Mouse (Mus musculus) MEL (cell line): ENCODE data around the gene Pttg1ip. TPM values are rescaled to one million over a fixed set of nuclear protein-coding genes. Genes with fewer than 3 reads are reported as not detected.

ENCODE experiments used
- DNase-seq: peaks from one replicate; pipeline ENCODE4 v3.0.0; 2011; ENCODE audit warnings: low read depth, low spot score
- H3K27ac ChIP-seq: 2 replicates; pipeline ENCODE4 v1.5.1; 2012; ENCODE audit warnings: low read depth, mild to moderate bottlenecking, control low read depth, low read length, moderate library complexity; ENCODE audit not compliant: control insufficient read depth
- H3K27me3 ChIP-seq, 2 experiments: fragments of 150-350 bp in 1 of 2; sonication (generic) in 1 of 2; 2 replicates each; pipeline ENCODE4 v1.6.1; 2012; ENCODE audit warnings: low read length in 2 of 2, mild to moderate bottlenecking in 2 of 2, improper control_type of control experiment in 1 of 2, moderate library complexity in 1 of 2; ENCODE audit not compliant: insufficient read depth in 2 of 2, control insufficient read depth in 1 of 2
- H3K36me3 ChIP-seq, 2 experiments: 2 replicates each; pipeline ENCODE4 v1.6.1; 2012 to 2014; ENCODE audit warnings: low read length in 2 of 2, improper control_type of control experiment in 1 of 2, inconsistent platforms in 1 of 2, mild to moderate bottlenecking in 1 of 2; ENCODE audit not compliant: insufficient read depth in 2 of 2, control insufficient read depth in 1 of 2
- H3K4me1 ChIP-seq, 2 experiments: fragments of 150-350 bp in 1 of 2; sonication (generic) in 1 of 2; 2 replicates each; pipeline ENCODE4 v1.6.1; 2012; ENCODE audit warnings: low read length in 2 of 2, improper control_type of control experiment in 1 of 2, mild to moderate bottlenecking in 1 of 2; ENCODE audit not compliant: insufficient read depth in 2 of 2, control insufficient read depth in 1 of 2
- H3K4me3 ChIP-seq, 2 experiments: fragments of 150-350 bp in 1 of 2; sonication (generic) in 1 of 2; 2 replicates each; pipeline ENCODE4 v1.5.1; 2012; ENCODE audit warnings: low read depth in 2 of 2, low read length in 2 of 2, mild to moderate bottlenecking in 2 of 2, moderate library complexity in 2 of 2, control low read depth in 1 of 2, improper control_type of control experiment in 1 of 2; ENCODE audit not compliant: control insufficient read depth in 1 of 2, insufficient read depth in 1 of 2
- H3K79me2 ChIP-seq: 2 replicates; pipeline ENCODE4 v1.6.1; 2012; ENCODE audit warnings: mild to moderate bottlenecking, low read length, moderate library complexity; ENCODE audit not compliant: control insufficient read depth, poor library complexity, insufficient read depth
- H3K9ac ChIP-seq: 2 replicates; pipeline ENCODE4 v1.6.1; 2012; ENCODE audit warnings: low read depth, mild to moderate bottlenecking, control low read depth, low read length, moderate library complexity; ENCODE audit not compliant: control insufficient read depth, poor library complexity, severe bottlenecking
- H3K9me3 ChIP-seq: fragments of 150-350 bp; sonication (generic); replicated peaks from 2 replicates; pipeline ENCODE4 v1.6.1; 2012; ENCODE audit warnings: mild to moderate bottlenecking, low read length, improper control_type of control experiment, moderate library complexity; ENCODE audit not compliant: insufficient read depth
- BHLHE40 ChIP-seq: IDR thresholded peaks from 2 replicates; pipeline ENCODE4 v1.6.1; 2012; ENCODE audit warnings: low read depth, mild to moderate bottlenecking, inconsistent platforms, low read length, improper control_type of control experiment, borderline replicate concordance
- CHD2 ChIP-seq: IDR thresholded peaks from 2 replicates; pipeline ENCODE4 v1.6.1; 2011; ENCODE audit warnings: low read length, improper control_type of control experiment
- E2F4 ChIP-seq: IDR thresholded peaks from 2 replicates; pipeline ENCODE4 v1.6.1; 2011; ENCODE audit warnings: low read depth, low read length, improper control_type of control experiment, borderline replicate concordance
- ELF1 ChIP-seq: IDR thresholded peaks from 2 replicates; pipeline ENCODE4 v1.6.1; 2014; ENCODE audit warnings: low read depth, mild to moderate bottlenecking, inconsistent platforms, low read length, improper control_type of control experiment, moderate library complexity
- EP300 ChIP-seq, 2 experiments: IDR thresholded peaks; 2 replicates each; pipeline ENCODE4 v1.6.1; 2011; ENCODE audit warnings: improper control_type of control experiment in 2 of 2, low read length in 2 of 2, low read depth in 1 of 2, mild to moderate bottlenecking in 1 of 2
- HCFC1 ChIP-seq: IDR thresholded peaks from 2 replicates; pipeline ENCODE4 v1.6.1; 2012; ENCODE audit warnings: low read depth, mild to moderate bottlenecking, inconsistent platforms, low read length, improper control_type of control experiment, moderate library complexity
- JUND ChIP-seq: IDR thresholded peaks from 2 replicates; pipeline ENCODE4 v1.6.1; 2011; ENCODE audit warnings: low read depth, mild to moderate bottlenecking, improper control_type of control experiment, low read length
- MAFK ChIP-seq: IDR thresholded peaks from 2 replicates; pipeline ENCODE4 v1.6.1; 2011; ENCODE audit warnings: low read depth, mild to moderate bottlenecking, low read length, improper control_type of control experiment, borderline replicate concordance
- MAX ChIP-seq: IDR thresholded peaks from 2 replicates; pipeline ENCODE4 v1.6.1; 2011; ENCODE audit warnings: low read length, improper control_type of control experiment
- MAZ ChIP-seq: IDR thresholded peaks from 2 replicates; pipeline ENCODE4 v1.6.1; 2012; ENCODE audit warnings: low read depth, mild to moderate bottlenecking, inconsistent platforms, low read length, improper control_type of control experiment
- MXI1 ChIP-seq: IDR thresholded peaks from 2 replicates; pipeline ENCODE4 v1.6.1; 2011; ENCODE audit warnings: mild to moderate bottlenecking, low read depth, low read length, improper control_type of control experiment
- MYC ChIP-seq: IDR thresholded peaks from 2 replicates; pipeline ENCODE4 v1.6.1; 2011; ENCODE audit warnings: low read depth, mild to moderate bottlenecking, low read length, improper control_type of control experiment, moderate library complexity
- NELFE ChIP-seq: IDR thresholded peaks from 2 replicates; pipeline ENCODE4 v1.6.1; 2011; ENCODE audit warnings: low read depth, low read length, improper control_type of control experiment
- NRF1 ChIP-seq: IDR thresholded peaks from 2 replicates; pipeline ENCODE4 v1.6.1; 2014; ENCODE audit warnings: low read depth, mild to moderate bottlenecking, inconsistent platforms, low read length, improper control_type of control experiment, moderate library complexity; ENCODE audit not compliant: poor library complexity, insufficient read depth, severe bottlenecking
- POLR2A ChIP-seq, 2 experiments: IDR thresholded peaks; 2 replicates each; pipeline ENCODE4 v1.6.1; 2011 to 2012; ENCODE audit warnings: low read length in 2 of 2, mild to moderate bottlenecking in 2 of 2, control low read depth in 1 of 2, improper control_type of control experiment in 1 of 2, low read depth in 1 of 2, moderate library complexity in 1 of 2; ENCODE audit not compliant: control insufficient read depth in 1 of 2, insufficient read depth in 1 of 2, poor library complexity in 1 of 2
- POLR2AphosphoS2 ChIP-seq: IDR thresholded peaks from 2 replicates; pipeline ENCODE4 v1.6.1; 2011; ENCODE audit warnings: low read length, improper control_type of control experiment
- RCOR1 ChIP-seq: IDR thresholded peaks from 2 replicates; pipeline ENCODE4 v1.6.1; 2012; ENCODE audit warnings: low read depth, mild to moderate bottlenecking, inconsistent platforms, low read length, improper control_type of control experiment
- SIN3A ChIP-seq: IDR thresholded peaks from 2 replicates; pipeline ENCODE4 v1.6.1; 2012; ENCODE audit warnings: low read length, improper control_type of control experiment, inconsistent platforms
- SMC3 ChIP-seq: IDR thresholded peaks from 2 replicates; pipeline ENCODE4 v1.6.1; 2011; ENCODE audit warnings: low read depth, low read length, improper control_type of control experiment
- TAL1 ChIP-seq: IDR thresholded peaks from 2 replicates; pipeline ENCODE4 v1.6.1; 2012; ENCODE audit warnings: mild to moderate bottlenecking, inconsistent platforms, low read length, moderate library complexity, mixed read lengths
- TBP ChIP-seq: IDR thresholded peaks from 2 replicates; pipeline ENCODE4 v1.8.0; 2011; ENCODE audit warnings: low read depth, low read length, improper control_type of control experiment
- TCF12 ChIP-seq: IDR thresholded peaks from 2 replicates; pipeline ENCODE4 v1.6.1; 2014; ENCODE audit warnings: low read depth, mild to moderate bottlenecking, inconsistent platforms, low read length, improper control_type of control experiment, moderate library complexity
- USF1 ChIP-seq: IDR thresholded peaks from 2 replicates; pipeline ENCODE4 v1.6.1; 2014; ENCODE audit warnings: low read depth, mild to moderate bottlenecking, inconsistent platforms, low read length, improper control_type of control experiment, moderate library complexity
- USF2 ChIP-seq, 2 experiments: IDR thresholded peaks; 2 replicates each; pipeline ENCODE4 v1.6.1; 2011 to 2012; ENCODE audit warnings: improper control_type of control experiment in 2 of 2, low read length in 2 of 2, borderline replicate concordance in 1 of 2, inconsistent platforms in 1 of 2, low read depth in 1 of 2, mild to moderate bottlenecking in 1 of 2; ENCODE audit not compliant: insufficient read depth in 1 of 2
- ZC3H11A ChIP-seq: IDR thresholded peaks from 2 replicates; pipeline ENCODE4 v1.6.1; 2012; ENCODE audit warnings: low read depth, mild to moderate bottlenecking, inconsistent platforms, low read length, improper control_type of control experiment
- ZKSCAN1 ChIP-seq: IDR thresholded peaks from 2 replicates; pipeline ENCODE4 v1.6.1; 2012; ENCODE audit warnings: low read depth, mild to moderate bottlenecking, inconsistent platforms, low read length, improper control_type of control experiment, moderate library complexity
- ZMIZ1 ChIP-seq: IDR thresholded peaks from 2 replicates; pipeline ENCODE4 v1.6.1; 2012; ENCODE audit warnings: low read depth, mild to moderate bottlenecking, inconsistent platforms, low read length, improper control_type of control experiment, moderate library complexity
- polyA plus RNA-seq, 2 experiments: library from polyadenylated mRNA; stranded (reverse) in 1 of 2; unstranded in 1 of 2; fragments of >175 nt in 1 of 2; fragments of >200 nt in 1 of 2; gene quantifications; 2 replicates each; pipeline versions ENCODE4 v1.2.1 to v1.2.4; 2012; ENCODE audit warnings: low replicate concordance in 2 of 2, low read depth in 1 of 2; ENCODE audit not compliant: insufficient read length in 2 of 2, insufficient read depth in 1 of 2, missing spikeins in 1 of 2
- total RNA-seq: library from RNA; depleted of rRNA; stranded (reverse); fragments of 300-350 nt; gene quantifications from 2 replicates; pipeline ENCODE4 v1.2.3, GENCODE M21; 2012

Gene Pttg1ip
- total and polyA plus RNA-seq, 3 experiments = 50.4 to 53.1 TPM; not detected in 1

DNA sequence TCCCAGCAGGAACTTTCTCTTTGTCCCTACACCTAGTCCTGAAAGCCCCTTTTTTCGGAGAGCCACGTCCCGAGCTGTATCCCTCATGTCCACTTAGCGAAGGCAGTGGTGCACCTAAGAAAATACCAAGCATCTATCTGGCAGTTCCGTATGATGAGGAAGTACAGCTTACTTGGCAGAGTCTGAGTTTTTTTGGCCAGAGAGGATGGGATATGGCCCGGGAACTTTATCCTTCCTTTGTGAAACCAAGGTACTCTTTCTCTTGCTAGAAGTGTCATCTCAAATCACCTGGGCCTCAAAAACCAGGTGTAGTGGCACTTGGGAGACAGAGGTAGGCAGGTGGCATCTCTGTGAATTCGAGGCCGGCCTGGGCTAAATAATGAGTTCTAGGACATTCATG lies 40.0 kb downstream of the Pttg1ip start:
- Histone ChIP-seq H3K4me1 (peaks cover 2 to 3% of the 10 kb centered on the region in 2 experiments), H3K36me3 (peaks cover 2 to 8% of the 10 kb centered on the region in 2 experiments; a peak in 3 of 4 replicates), H3K9me3 (no peaks in the 10 kb centered on the region), H3K79me2 (peaks cover 43% of the 10 kb centered on the region), H3K9ac (peak overlapping the region; percentile 91), H3K27ac (peak overlapping the region; percentile 91), H3K27me3 (no peaks in the 10 kb centered on the region), H3K4me3 (peak overlapping the region; percentile 69 to 95)
- 0 out of 2 replicates have a peak, but pooled peaks have one; percentile 16 for TF ChIP-seq JUND
- 0 out of 4 replicates have a peak, but pooled peaks of 1 of the 2 experiments have one; percentile 14 for TF ChIP-seq EP300 (IDR thresholded peaks at IDR 0.05; ENCODE audit: low read depth in 1 of 2, low read length in 2 of 2)
- peak; percentile 19; the same call in 1 of the 2 replicates for TF ChIP-seq ELF1
- no peak for TF ChIP-seq MAFK
- TF ChIP-seq MYC = no peak; the same call in 1 of the 2 replicates
- 0 out of 2 replicates have a peak, but pooled peaks have one; percentile 37 for TF ChIP-seq ZKSCAN1
- peak; percentile 66 for DNase-seq

GRCm38 (mm10) chr10:77622055-77622988 lies 40.8 kb downstream of the Pttg1ip start, which contains the start of gene Ube2g2:
Gene Ube2g2 (plus strand): TSS chr10:77622275.
- peak; percentile 94 for DNase-seq
- H3K79me2 ChIP-seq = peaks cover 47% of the 10 kb centered on the region
- peak within 1 kb of the TSS; percentile 95 for H3K9ac ChIP-seq
- H3K27me3 ChIP-seq = no peaks in the 10 kb centered on the region
- H3K9me3 ChIP-seq = no peaks in the 10 kb centered on the region
- H3K4me1 ChIP-seq = peaks cover 2 to 6% of the 10 kb centered on the region in 2 experiments
- H3K36me3 ChIP-seq = peaks cover 2 to 10% of the 10 kb centered on the region in 2 experiments; a peak in 3 of 4 replicates
- peak within 1 kb of the TSS; percentile 92 to 95 for H3K4me3 ChIP-seq
- peak within 1 kb of the TSS; percentile 91 for H3K27ac ChIP-seq
- TF ChIP-seq TAL1 (no peak), NELFE (peak; percentile 78), RCOR1 (0 out of 2 replicates have a peak, but pooled peaks have one; percentile 6), ELF1 (peak; percentile 81), EP300 (IDR thresholded peaks at IDR 0.05; ENCODE audit: low read depth in 1 of 2, low read length in 2 of 2) (peak in 1 of 2 experiments; percentile 4; a peak in 1 of 4 replicates), USF1 (peak; percentile 40; the same call in 1 of the 2 replicates), E2F4 (0 out of 2 replicates have a peak, but pooled peaks have one; percentile 25), CHD2 (peak; percentile 57), MYC (0 out of 2 replicates have a peak, but pooled peaks have one; percentile 64), NRF1 (peak; percentile 31; the same call in 1 of the 2 replicates), ZMIZ1 (peak; percentile 54; the same call in 1 of the 2 replicates), SIN3A (peak; percentile 66), JUND (no peak), ZC3H11A (peak; percentile 44; the same call in 1 of the 2 replicates), USF2 (IDR thresholded peaks at IDR 0.05; ENCODE audit: borderline replicate concordance in 1 of 2, insufficient read depth in 1 of 2, low read depth in 1 of 2, low read length in 2 of 2) (no peak), POLR2A (IDR thresholded peaks at IDR 0.05; ENCODE audit: control insufficient read depth in 1 of 2, insufficient read depth in 1 of 2, low read depth in 1 of 2, low read length in 2 of 2, poor library complexity in 1 of 2) (peak; percentile 54 to 85; a peak in 2 of 4 replicates), HCFC1 (peak; percentile 95), BHLHE40 (no peak), MXI1 (peak; percentile 75; the same call in 1 of the 2 replicates), MAZ (peak; percentile 82; the same call in 1 of the 2 replicates), SMC3 (no peak), MAX (peak; percentile 56; the same call in 1 of the 2 replicates), TBP (0 out of 2 replicates have a peak, but pooled peaks have one; percentile 57), TCF12 (0 out of 2 replicates have a peak, but pooled peaks have one; percentile 46), POLR2AphosphoS2 (peak; percentile 97)
